Mouse (Mus musculus) C2C12 (cell line): Measurements from ENCODE around the gene Evl.

Source experiments
- CTCF ChIP-seq: IDR thresholded peaks from one replicate; pipeline ENCODE4 v1.5.1; 2011; ENCODE audit not compliant: control insufficient read depth, insufficient read depth, insufficient read length
- FOSL1 ChIP-seq: IDR thresholded peaks from one replicate; pipeline ENCODE4 v1.8.0; 2011; ENCODE audit warnings: mild to moderate bottlenecking, low read length; ENCODE audit not compliant: poor library complexity, insufficient read depth, severe bottlenecking
- MAX ChIP-seq: IDR thresholded peaks from one replicate; pipeline ENCODE4 v1.6.1; 2011; ENCODE audit warnings: mild to moderate bottlenecking, control low read depth

GRCm38 (mm10) chr12:108677116-108677515, 122.6 kb downstream of the Evl start:
- TF ChIP-seq MAX, result no peak
- TF ChIP-seq CTCF, result no peak
- no peak for TF ChIP-seq FOSL1
